Mouse (Mus musculus) erythroblast, embryonic 14.5 days (primary cell): ENCODE results near the gene Pisd.

Experiments
- GATA1 ChIP-seq: IDR thresholded peaks from 2 replicates; pipeline ENCODE4 v1.6.1; 2012; ENCODE audit warnings: low read length, inconsistent platforms, mixed read lengths
- TAL1 ChIP-seq: IDR thresholded peaks from 3 replicates; pipeline ENCODE4 v1.6.1; 2012; ENCODE audit warnings: low read length, inconsistent platforms, mixed read lengths

GRCm38 (mm10) chr5:32723981-32724380 lies 61.5 kb downstream of the Pisd start:
- TF ChIP-seq GATA1 (no peak), TAL1 (no peak)
